Mouse (Mus musculus): ENCODE data around the gene Csf2rb2.

Gene Csf2rb2

DNA sequence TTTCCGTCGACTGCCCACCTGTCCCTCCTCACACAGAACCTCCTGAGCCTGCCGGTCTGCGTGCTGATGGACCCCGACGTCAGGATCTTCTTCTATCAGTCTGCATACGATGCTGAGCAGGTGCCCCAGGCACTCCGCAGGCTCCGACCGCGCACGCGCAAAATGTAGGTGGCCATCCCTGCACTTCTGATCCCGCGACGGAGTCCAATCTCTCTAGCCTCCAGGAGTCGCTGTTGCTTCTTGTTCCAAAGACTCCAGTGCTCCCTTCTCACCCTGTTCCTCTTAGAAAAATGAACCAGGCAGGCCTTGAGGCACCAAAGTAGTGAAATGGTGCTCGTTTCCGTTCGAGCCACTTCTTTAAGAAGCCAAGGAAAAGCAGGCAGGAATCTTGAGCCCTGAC, 50.8 kb downstream of the Csf2rb2 start:
- DNase-seq = no peak

DNA sequence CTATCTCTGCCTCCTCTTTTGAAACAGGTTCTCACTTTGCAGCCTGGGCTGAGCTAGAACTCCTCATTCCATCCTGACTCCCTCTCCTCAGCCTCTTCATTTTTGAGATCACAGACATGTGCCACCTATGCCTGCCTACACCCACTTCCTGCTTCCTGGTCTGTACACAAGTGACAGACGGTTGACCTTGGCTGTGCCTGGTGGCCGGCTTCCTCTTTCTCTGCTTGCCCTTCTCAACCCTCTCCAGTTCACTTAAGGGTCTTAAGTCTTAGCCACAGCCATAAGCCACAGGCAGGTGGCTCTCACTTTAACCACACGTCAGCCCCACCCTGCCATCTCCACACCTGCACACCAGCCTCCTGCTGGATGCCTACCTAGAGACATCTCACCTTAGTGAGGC, 57.1 kb downstream of the Csf2rb2 start:
- DNase-seq = peak; percentile 53 to 63

DNA sequence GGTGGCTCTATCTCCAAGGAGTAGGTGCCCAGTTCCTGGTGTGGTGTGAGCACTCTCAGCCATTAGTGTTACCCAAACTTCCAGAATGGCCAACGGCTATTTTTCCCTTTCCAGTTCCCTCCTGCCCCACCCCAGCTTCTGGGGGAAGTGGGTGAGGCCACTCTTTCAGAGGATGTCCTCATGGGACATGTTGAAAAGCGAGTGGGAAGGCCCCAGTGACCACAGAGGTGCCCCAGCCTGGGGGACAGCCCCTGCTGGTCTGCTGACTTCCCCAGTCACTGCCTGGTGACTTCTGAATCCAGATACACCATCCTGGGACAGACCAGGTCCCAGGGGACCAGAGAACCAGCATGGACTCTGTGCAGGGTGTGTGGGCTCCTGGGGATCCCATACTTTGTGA, 57.9 kb downstream of the Csf2rb2 start:
- DNase-seq = peak; percentile 40 to 57

- DNase-seq = peak in 1 of 2 experiments; percentile 36
Measured at GRCm38 (mm10) chr15:78246143-78247116, 59.1 kb downstream of the Csf2rb2 start.

GRCm38 (mm10) chr15:78244695-78245492, 60.6 kb downstream of the Csf2rb2 start, which contains the start of gene Ncf4:
Gene Ncf4, plus strand, starts transcription at chr15:78244801.
- peak; percentile 71 to 78 for DNase-seq

- DNase-seq = no peak
Measured at GRCm38 (mm10) chr15:78243774-78244173, 61.7 kb downstream of the Csf2rb2 start.

DNA sequence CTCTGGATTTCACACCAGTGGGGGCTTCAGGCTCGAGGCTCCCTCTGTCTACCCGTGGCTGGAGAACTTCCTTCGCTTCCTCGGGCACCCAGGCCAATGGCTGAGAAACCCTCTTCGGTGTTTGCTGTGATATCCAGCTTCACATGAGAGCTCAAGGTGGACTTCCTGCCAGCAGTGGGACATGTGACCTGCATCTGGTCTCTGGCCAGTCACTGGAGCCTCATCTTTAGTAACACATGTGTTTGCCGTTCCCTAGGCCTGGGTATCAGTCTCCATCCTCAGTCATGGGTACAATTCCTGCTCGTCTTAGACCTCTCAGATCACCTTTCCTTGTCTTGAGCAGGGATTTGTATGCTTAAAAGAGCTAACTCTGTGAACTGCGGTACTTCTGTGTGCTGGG, 62.5 kb downstream of the Csf2rb2 start:
- DNase-seq = no peak

DNA sequence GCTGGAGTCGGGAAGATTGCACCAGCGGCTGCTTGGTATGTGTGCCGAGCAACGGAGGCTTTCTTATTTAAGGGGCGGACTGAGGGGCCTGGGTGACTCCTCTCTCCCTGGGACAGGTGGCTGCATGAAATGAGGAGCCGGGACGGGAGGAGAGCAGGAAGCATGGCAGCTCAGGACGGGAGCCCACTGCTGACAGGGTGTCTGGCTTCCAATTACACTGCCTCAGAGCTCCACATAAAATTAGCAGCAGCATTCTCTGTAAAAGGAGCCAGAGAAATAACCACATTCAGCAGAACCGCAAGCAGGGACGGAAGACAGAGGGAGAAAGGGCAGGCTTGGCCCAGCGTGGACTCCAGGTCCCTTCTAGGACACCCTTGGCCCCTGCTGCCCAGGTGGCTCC, 64.2 kb downstream of the Csf2rb2 start:
- no peak for DNase-seq

DNA sequence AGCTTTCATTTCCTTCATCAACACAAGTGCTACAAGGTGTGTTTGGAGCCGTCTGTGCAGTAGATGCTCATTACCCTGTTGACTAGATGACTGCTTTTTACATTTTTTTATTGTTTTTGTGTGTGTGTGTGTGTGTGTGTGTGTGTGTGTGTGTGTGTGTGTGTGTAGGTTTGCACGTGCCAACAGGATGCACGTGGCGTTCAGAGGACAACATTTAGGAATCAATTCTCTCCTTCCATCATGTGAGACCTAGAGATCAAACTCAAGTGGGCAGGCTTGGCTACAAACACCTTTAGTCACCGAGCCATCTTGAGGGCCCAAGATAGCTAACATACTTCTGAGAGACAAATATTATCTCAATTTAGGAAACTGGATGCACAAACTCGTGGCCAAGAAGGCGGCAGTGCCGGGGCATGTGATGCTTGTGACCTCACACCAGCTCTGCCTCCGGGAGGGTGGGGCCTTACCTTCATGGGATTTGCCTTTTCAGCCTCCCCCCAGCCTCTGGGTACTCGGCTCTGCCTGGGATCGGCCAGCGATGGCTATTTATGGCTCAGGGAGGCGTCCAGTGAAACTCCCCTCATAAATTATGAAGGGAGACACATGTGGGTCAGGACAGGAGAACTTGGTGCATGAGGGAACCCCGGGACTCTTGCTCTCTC, 65.4 kb downstream of the Csf2rb2 start:
- no peak for DNase-seq

DNA sequence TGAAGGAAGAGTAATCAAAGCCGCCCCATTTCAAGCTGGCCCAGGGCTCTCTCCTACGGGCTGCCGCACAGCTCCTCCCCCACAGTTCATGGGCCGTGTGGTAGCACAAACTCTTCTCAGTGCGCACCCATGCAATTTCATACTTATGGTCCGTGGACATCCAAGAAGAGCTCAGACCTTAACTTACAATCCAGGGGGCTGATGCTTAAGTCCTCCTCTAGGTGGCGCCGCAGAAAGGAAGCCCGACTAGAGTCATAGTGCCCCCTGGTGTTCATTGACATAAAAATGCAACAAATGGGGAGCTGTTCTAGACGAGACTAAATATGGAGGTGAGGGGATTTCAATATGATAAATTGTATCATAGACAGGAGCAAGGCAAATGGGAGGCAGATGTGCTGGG, 66.1 kb downstream of the Csf2rb2 start:
- peak; percentile 36 to 67 for DNase-seq

- no peak for DNase-seq
Measured at GRCm38 (mm10) chr15:78234823-78235509, 70.6 kb downstream of the Csf2rb2 start.

All from spleen, adult 18-20 months (tissue).